Mouse (Mus musculus) myocyte (in vitro differentiated cells): ENCODE measurements around the gene Lrrc61. TPM values are rescaled to one million over a fixed set of nuclear protein-coding genes. Genes with fewer than 3 reads are reported as not detected.

Experiments
- H3K27me3 ChIP-seq: one replicate; pipeline ENCODE4 v1.6.1; 2011; ENCODE audit not compliant: control insufficient read depth, insufficient read depth, insufficient read length
- H3K36me3 ChIP-seq: one replicate; pipeline ENCODE4 v1.6.1; 2011; ENCODE audit not compliant: control insufficient read depth, insufficient read depth
- H3K4me2 ChIP-seq: one replicate; pipeline ENCODE4 v1.6.1; 2011; ENCODE audit warnings: low read depth, control low read depth
- H3K4me3 ChIP-seq: one replicate; pipeline ENCODE4 v1.5.1; 2011; ENCODE audit warnings: mild to moderate bottlenecking, control low read depth, moderate library complexity
- H3K79me2 ChIP-seq: one replicate; pipeline ENCODE4 v1.6.1; 2011; ENCODE audit not compliant: control insufficient read depth, insufficient read depth
- H3ac ChIP-seq: one replicate; pipeline ENCODE4 v1.6.1; 2011; ENCODE audit not compliant: control insufficient read depth, insufficient read length
- CEBPB ChIP-seq: IDR thresholded peaks from 2 replicates; pipeline ENCODE4 v1.6.1; 2011; ENCODE audit warnings: mild to moderate bottlenecking, moderate library complexity; ENCODE audit not compliant: poor library complexity, insufficient read depth, severe bottlenecking
- E2F4 ChIP-seq: IDR thresholded peaks from one replicate; pipeline ENCODE4 v1.6.1; 2011; ENCODE audit warnings: mild to moderate bottlenecking, control low read depth, moderate library complexity; ENCODE audit not compliant: insufficient read depth
- MAX ChIP-seq: IDR thresholded peaks from one replicate; pipeline ENCODE4 v1.6.1; 2011; ENCODE audit warnings: low read depth, mild to moderate bottlenecking, control low read depth
- MYOD1 ChIP-seq, 3 experiments: IDR thresholded peaks; one replicate each; pipeline ENCODE4 v1.6.1; 2011; ENCODE audit warnings: control low read depth in 2 of 3, low read depth in 2 of 3, mild to moderate bottlenecking in 2 of 3, moderate library complexity in 1 of 3; ENCODE audit not compliant: insufficient read length in 2 of 3, control insufficient read depth in 1 of 3
- MYOG ChIP-seq, 3 experiments: IDR thresholded peaks; one replicate each; pipeline ENCODE4 v1.6.1; 2011; ENCODE audit warnings: control low read depth in 2 of 3, low read depth in 2 of 3, mild to moderate bottlenecking in 2 of 3; ENCODE audit not compliant: insufficient read length in 2 of 3, control insufficient read depth in 1 of 3, insufficient read depth in 1 of 3
- POLR2A ChIP-seq: IDR thresholded peaks from one replicate; pipeline ENCODE4 v1.6.1; 2011; ENCODE audit warnings: low read depth, mild to moderate bottlenecking, control low read depth, moderate library complexity; ENCODE audit not compliant: insufficient read length
- POLR2AphosphoS2 ChIP-seq: IDR thresholded peaks from one replicate; pipeline ENCODE4 v1.6.1; 2011; ENCODE audit warnings: low read depth, control low read depth; ENCODE audit not compliant: insufficient read length
- REST ChIP-seq: IDR thresholded peaks from one replicate; pipeline ENCODE4 v1.6.1; 2011; ENCODE audit warnings: mild to moderate bottlenecking, control low read depth, moderate library complexity; ENCODE audit not compliant: insufficient read depth, insufficient read length
- SRF ChIP-seq: IDR thresholded peaks from one replicate; pipeline ENCODE4 v1.6.1; 2011; ENCODE audit warnings: low read depth; ENCODE audit not compliant: control insufficient read depth, insufficient read length
- TCF12 ChIP-seq: IDR thresholded peaks from one replicate; pipeline ENCODE4 v1.6.1; 2011; ENCODE audit warnings: mild to moderate bottlenecking, control low read depth; ENCODE audit not compliant: poor library complexity, insufficient read depth, severe bottlenecking
- TCF3 ChIP-seq: IDR thresholded peaks from one replicate; pipeline ENCODE4 v1.6.1; 2011; ENCODE audit warnings: low read depth, control low read depth; ENCODE audit not compliant: insufficient read length
- USF1 ChIP-seq: IDR thresholded peaks from one replicate; pipeline ENCODE4 v1.6.1; 2011; ENCODE audit warnings: low read depth, mild to moderate bottlenecking, control low read depth, moderate library complexity
- polyA plus RNA-seq: library from polyadenylated mRNA; unstranded; fragments of >200 nt; fragmentation: generic; extraction: Trizol; gene quantifications from one replicate; pipeline ENCODE4 v1.2.1, GENCODE M21; 2012; ENCODE audit warnings: missing spikeins

The Lrrc61 gene
- polyA plus RNA-seq, 1 experiment, result 10.0 TPM

DNA sequence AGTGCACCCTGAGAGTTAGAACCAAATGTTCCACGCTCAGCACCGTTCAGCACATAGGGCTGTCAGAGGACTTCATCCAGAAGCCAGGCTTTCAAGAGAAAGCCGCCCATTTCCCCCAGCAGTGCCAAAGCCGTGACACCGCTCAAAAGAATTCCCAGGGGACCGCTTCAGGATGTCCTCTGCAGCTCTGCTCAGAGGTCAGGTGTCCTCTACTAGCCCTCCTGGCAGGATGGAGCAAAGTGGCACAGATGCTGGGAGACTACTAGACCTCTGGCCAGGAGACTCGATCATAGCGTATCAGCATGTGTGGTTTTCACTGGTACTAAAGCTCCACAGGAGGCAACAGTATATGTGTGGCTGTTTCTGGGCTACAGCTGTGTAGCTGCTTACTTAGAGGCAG lies 19.7 kb upstream of the Lrrc61 start:
- no peak overlapping the region for H3ac ChIP-seq
- no peaks in the 10 kb centered on the region for H3K36me3 ChIP-seq
- TF ChIP-seq MAX (no peak), REST (no peak), E2F4 (no peak), POLR2A (no peak), MYOG (IDR thresholded peaks at IDR 0.05; ENCODE audit: control insufficient read depth in 1 of 3, insufficient read depth in 1 of 3, insufficient read length in 2 of 3, low read depth in 2 of 3) (no peak), SRF (no peak), POLR2AphosphoS2 (no peak), TCF12 (no peak), TCF3 (no peak), MYOD1 (IDR thresholded peaks at IDR 0.05; ENCODE audit: control insufficient read depth in 1 of 3, insufficient read length in 2 of 3, low read depth in 2 of 3) (no peak), USF1 (no peak)
- no peaks in the 10 kb centered on the region for H3K27me3 ChIP-seq
- H3K4me2 ChIP-seq, result no peak overlapping the region
- no peaks in the 10 kb centered on the region for H3K79me2 ChIP-seq
- no peak overlapping the region for H3K4me3 ChIP-seq

DNA sequence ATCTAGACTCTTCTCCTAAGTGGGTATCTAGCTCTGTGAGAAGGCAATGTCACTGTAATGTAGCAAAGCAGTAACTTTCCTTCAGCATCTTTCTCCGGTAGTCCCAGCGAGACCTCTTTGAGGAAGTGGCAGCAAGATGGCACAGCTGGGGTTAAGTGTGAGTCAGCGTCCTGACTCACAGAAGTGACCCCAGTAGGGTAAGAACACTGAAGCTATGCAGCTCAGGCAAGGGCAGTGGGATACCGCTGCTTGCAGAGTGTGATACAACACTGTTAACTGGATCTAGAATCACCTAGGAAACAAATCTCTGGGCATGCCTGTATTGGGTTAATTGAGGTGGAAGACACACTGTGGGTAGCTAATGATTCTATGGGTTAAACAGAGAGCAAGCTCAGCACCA lies 18.5 kb upstream of the Lrrc61 start:
- Histone ChIP-seq H3K27me3 (no peaks in the 10 kb centered on the region), H3K79me2 (no peaks in the 10 kb centered on the region), H3K4me3 (no peak overlapping the region), H3ac (no peak overlapping the region), H3K36me3 (no peaks in the 10 kb centered on the region), H3K4me2 (peak overlapping the region; percentile 9)
- no peak for TF ChIP-seq TCF12
- TF ChIP-seq REST, result no peak
- TF ChIP-seq POLR2A, result no peak
- no peak for TF ChIP-seq MYOG (IDR thresholded peaks at IDR 0.05; ENCODE audit: control insufficient read depth in 1 of 3, insufficient read depth in 1 of 3, insufficient read length in 2 of 3, low read depth in 2 of 3)
- no peak for TF ChIP-seq TCF3
- TF ChIP-seq E2F4, result no peak
- no peak for TF ChIP-seq MYOD1 (IDR thresholded peaks at IDR 0.05; ENCODE audit: control insufficient read depth in 1 of 3, insufficient read length in 2 of 3, low read depth in 2 of 3)
- TF ChIP-seq CEBPB, result no peak
- TF ChIP-seq POLR2AphosphoS2, result no peak
- no peak for TF ChIP-seq MAX
- TF ChIP-seq SRF, result no peak
- TF ChIP-seq USF1, result no peak

DNA sequence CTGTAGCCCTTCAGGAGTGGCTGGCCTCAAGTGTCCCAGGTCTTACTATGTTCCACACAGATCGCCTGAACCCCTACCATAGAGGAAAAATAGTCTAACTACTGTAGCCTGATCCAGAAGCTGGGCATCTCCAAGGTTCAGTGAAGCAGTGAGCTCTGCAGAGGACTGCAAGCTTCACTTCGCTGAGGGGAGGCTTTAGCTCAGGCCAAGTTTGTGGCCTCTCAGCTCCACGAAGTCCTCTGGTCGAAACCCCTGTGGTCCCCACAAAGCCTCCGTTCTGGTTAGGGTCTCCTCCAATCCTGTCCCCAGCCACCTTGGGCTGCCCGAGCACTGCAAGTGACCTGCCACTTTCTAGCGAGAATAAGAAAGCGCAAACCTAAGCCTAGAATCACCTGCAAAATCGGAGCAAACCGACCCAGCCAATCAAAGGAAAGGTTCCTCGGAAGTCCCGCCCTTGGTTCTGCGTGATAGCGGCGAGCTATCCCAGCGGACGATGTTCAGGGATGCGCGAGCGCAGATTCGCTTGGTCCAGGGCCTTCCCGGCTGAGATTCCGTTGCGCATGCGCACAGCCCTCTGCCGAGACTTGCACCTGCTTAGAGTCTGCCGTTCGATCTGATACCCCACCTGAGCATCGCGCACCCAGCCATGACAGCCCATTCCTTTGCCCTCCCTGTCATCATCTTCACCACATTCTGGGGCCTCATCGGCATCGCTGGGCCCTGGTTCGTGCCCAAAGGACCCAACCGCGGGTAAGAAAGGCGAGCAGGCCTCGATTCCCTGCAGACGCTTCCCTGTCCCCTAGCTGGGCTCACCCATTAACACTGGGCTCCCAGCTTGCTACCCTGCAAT lies 17.3 kb upstream of the Lrrc61 start, which contains the start of gene Atp6v0e2:
Gene Atp6v0e2 (plus strand): TSS at position 511 of the 850 bp plus-strand sequence.
- TF ChIP-seq SRF, result no peak
- TF ChIP-seq MYOG (IDR thresholded peaks at IDR 0.05; ENCODE audit: control insufficient read depth in 1 of 3, insufficient read depth in 1 of 3, insufficient read length in 2 of 3, low read depth in 2 of 3), result peak in 1 of 3 experiments; percentile 25
- TF ChIP-seq MYOD1 (IDR thresholded peaks at IDR 0.05; ENCODE audit: control insufficient read depth in 1 of 3, insufficient read length in 2 of 3, low read depth in 2 of 3), result peak in 1 of 3 experiments; percentile 17
- Histone ChIP-seq H3K27me3 (no peaks in the 10 kb centered on the region), H3K79me2 (no peaks in the 10 kb centered on the region), H3K4me2 (peak within 1 kb of the TSS; percentile 75), H3K4me3 (peak within 1 kb of the TSS; percentile 18), H3ac (no peak within 1 kb of the TSS), H3K36me3 (no peaks in the 10 kb centered on the region)

DNA sequence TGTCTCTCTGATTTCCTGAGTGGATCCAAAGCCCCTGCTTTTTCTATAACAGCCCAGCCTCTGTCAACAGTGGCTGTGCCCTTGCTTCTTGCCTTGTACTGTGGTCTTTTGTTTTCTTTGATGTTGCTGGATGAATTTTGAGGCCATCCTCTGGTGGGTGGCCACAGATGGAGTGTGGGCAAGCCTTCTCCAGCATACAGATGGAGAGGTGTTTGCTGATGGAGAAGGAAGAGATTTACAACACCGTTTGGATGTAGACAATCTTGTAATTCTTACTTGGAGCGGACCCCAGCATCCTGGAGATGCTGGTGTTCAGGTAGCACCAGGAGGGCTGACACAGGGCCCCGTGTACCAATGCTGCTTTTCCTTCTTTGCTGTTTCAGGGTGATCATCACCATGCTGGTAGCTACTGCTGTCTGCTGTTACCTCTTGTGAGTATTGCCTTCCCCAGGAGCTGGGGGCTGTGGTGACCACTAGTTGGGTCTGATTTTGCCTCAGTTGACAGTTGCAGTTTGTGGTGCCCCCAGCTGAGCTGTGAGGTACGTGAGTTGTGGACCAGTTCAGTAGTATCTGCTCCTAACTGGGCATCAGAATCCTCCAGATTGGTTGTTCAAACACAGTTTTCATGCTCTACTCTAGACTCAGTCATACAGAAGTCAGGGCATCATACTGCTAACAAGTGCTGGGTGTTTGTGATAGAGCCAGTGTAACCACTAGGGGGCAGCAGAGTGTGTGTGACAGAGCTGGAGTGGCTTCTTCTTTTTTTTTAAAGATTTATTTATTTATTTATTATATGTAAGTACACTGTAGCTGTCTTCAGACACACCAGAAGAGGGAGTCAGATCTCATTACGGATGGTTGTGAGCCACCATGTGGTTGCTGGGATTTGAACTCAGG lies 15.5 kb upstream of the Lrrc61 start:
- no peaks in the 10 kb centered on the region for H3K79me2 ChIP-seq
- no peak overlapping the region for H3ac ChIP-seq
- H3K4me2 ChIP-seq, result no peak overlapping the region
- TF ChIP-seq MYOD1 (IDR thresholded peaks at IDR 0.05; ENCODE audit: control insufficient read depth in 1 of 3, insufficient read length in 2 of 3, low read depth in 2 of 3), result no peak
- TF ChIP-seq POLR2A, result no peak
- no peak for TF ChIP-seq CEBPB
- TF ChIP-seq SRF, result no peak
- TF ChIP-seq POLR2AphosphoS2, result no peak
- no peak for TF ChIP-seq TCF12
- no peak for TF ChIP-seq MAX
- TF ChIP-seq USF1, result no peak
- TF ChIP-seq REST, result no peak
- no peaks in the 10 kb centered on the region for H3K27me3 ChIP-seq
- H3K36me3 ChIP-seq, result no peaks in the 10 kb centered on the region
- H3K4me3 ChIP-seq, result no peak overlapping the region
